Mouse (Mus musculus): ENCODE measurements around the gene Fgd2. TPM values are rescaled to one million over a fixed set of nuclear protein-coding genes. Genes with fewer than 3 reads are reported as not detected.
"Not testable (repeated sequence)": the region's sequence is repeated elsewhere in the genome, so short reads cannot be mapped to it uniquely, and the experiment has no call there.

The Fgd2 gene
- polyA plus RNA-seq, 1 experiment from 2014 or later: 4.9 TPM

DNA sequence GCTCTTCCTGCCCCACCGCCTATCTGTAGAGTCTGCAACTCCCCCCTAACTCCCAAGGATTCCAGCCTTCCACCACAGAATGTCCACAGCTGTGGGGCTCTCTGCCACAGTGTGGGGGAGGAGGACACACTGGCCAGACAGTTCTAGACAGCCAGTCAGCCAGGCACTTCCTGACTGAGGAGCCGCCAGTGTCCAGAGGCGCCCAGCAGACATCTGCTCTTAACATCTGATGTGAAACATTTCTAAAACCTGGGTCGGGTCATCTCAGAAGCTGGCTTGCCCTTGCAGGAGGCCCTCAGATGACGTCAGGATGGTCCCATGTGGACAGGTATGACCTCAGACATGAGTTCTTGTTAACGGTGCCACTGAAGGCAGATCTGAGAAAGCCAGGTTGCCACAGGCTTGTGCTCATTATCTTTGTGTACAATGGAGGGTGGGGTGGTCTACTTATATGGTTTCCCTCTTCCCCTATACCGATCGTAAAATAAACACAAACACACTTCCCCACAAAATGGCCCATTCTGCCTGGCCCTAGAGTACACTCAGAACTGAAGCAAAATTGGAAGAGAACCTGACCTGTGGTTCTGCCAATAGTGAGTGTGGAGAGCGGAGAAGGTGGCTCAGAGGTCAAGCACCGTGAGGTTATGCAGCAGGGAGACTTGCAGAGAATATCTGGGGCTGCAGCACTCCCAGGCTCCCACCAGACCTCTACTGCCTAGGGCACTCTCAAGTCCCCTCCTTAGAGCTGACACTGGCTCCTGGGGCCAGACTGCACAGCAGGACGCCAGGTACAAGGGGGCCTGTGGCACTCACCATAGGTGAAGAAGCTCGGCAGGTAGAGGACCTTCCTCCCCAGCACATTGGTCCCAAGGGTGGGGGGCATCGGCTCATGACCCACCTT, 18.5 kb upstream of the Fgd2 start:
- peak overlapping the region; percentile 70 for H3K9ac ChIP-seq (ENCODE audit: low read length)
- no peak overlapping the region for H3K4me3 ChIP-seq (ENCODE audit: low read length)
- peak overlapping the region; percentile 48 for H3K4me2 ChIP-seq (ENCODE audit: low read depth, low read length)
- peak overlapping the region; percentile 92 for H3K27ac ChIP-seq (ENCODE audit: low read length)
- 28% methylated on average over 13 of the region's 13 CpGs for WGBS
- H3K4me1 ChIP-seq (ENCODE audit: control insufficient read depth, insufficient read depth, low read length): peaks cover 55% of the 10 kb centered on the region
- no peaks in the 10 kb centered on the region for H3K9me3 ChIP-seq (replicated peaks; ENCODE audit: control insufficient read depth, low read length)
- peaks cover 40% of the 10 kb centered on the region for H3K36me3 ChIP-seq (ENCODE audit: control insufficient read depth, insufficient read depth)
- peak; percentile 67 for ATAC-seq (replicated peaks; ENCODE audit: extremely low read depth, insufficient read depth, low FRiP score)
- H3K27me3 ChIP-seq (ENCODE audit: control insufficient read depth, insufficient read depth, low read length): no peaks in the 10 kb centered on the region

DNA sequence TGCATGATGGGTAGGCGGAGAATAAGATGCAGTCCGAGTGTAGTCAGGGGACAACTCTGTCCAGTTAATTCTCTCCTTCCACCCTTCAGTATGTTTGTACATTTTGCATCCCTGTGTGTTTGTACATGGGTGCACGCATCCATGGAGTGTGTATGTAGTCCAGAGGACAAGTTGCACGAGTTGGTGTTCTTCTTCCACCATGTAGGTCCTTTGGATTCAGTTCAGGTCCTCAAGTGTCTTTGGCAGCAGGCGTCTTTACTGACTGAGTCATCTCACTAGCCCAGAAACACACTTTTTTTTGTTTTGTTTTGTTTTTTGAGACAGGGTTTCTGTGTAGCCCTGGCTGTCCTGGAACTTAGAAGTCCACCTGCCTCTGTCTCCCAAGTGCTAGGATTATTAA, 17.5 kb upstream of the Fgd2 start:
- Histone ChIP-seq H3K27ac (ENCODE audit: low read length) (peak overlapping the region; percentile 92; the same call in 1 of the 2 replicates), H3K36me3 (ENCODE audit: control insufficient read depth, insufficient read depth) (peaks cover 32% of the 10 kb centered on the region)
- 73% methylated on average over 5 of the region's 5 CpGs for WGBS

DNA sequence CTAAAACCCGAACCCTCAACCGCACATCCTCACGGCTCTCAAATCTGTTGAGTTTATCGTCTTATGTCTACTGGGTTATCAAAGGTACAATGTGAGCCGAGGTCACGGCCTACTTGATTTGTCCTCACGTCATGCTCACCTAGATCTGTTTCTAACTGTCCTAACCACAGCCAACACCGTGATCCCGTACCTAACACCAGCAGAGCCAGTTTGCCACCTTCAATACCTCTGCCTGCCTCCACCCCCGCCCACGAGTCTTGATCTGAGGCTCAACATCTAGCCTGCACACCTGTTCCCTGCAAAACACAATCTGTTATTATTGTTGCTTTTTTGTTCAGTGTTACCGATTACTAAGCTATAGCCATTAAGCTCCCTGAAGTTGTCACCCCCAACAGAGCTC, 15.4 kb upstream of the Fgd2 start:
- peaks cover 13% of the 10 kb centered on the region for H3K36me3 ChIP-seq (ENCODE audit: control insufficient read depth, insufficient read depth)
- no peak overlapping the region for H3K9ac ChIP-seq (ENCODE audit: low read length)
- H3K4me3 ChIP-seq (ENCODE audit: low read length): no peak overlapping the region
- H3K9me3 ChIP-seq (replicated peaks; ENCODE audit: control insufficient read depth, low read length): no peaks in the 10 kb centered on the region
- WGBS: 79% methylated on average over 12 of the region's 12 CpGs
- H3K27ac ChIP-seq (ENCODE audit: low read length): no peak overlapping the region
- ATAC-seq (replicated peaks; ENCODE audit: extremely low read depth, insufficient read depth, low FRiP score): no peak
- H3K4me1 ChIP-seq (ENCODE audit: control insufficient read depth, insufficient read depth, low read length): peaks cover 48% of the 10 kb centered on the region
- no peaks in the 10 kb centered on the region for H3K27me3 ChIP-seq (ENCODE audit: control insufficient read depth, insufficient read depth, low read length)
- peak overlapping the region; percentile 77; the same call in 1 of the 2 replicates for H3K4me2 ChIP-seq (ENCODE audit: low read depth, low read length)

More for the DNA sequence above, 17.5 kb upstream of the Fgd2 start:
- H3K4me1 ChIP-seq (ENCODE audit: control insufficient read depth, insufficient read depth, low read length): peaks cover 57% of the 10 kb centered on the region
- H3K9me3 ChIP-seq (replicated peaks; ENCODE audit: control insufficient read depth, low read length): no peaks in the 10 kb centered on the region
- no peak overlapping the region for H3K9ac ChIP-seq (ENCODE audit: low read length)
- no peak overlapping the region for H3K4me3 ChIP-seq (ENCODE audit: low read length)
- ATAC-seq (replicated peaks; ENCODE audit: extremely low read depth, insufficient read depth, low FRiP score): no peak
- H3K27me3 ChIP-seq (ENCODE audit: control insufficient read depth, insufficient read depth, low read length): no peaks in the 10 kb centered on the region
- no peak overlapping the region for H3K4me2 ChIP-seq (ENCODE audit: low read depth, low read length)

DNA sequence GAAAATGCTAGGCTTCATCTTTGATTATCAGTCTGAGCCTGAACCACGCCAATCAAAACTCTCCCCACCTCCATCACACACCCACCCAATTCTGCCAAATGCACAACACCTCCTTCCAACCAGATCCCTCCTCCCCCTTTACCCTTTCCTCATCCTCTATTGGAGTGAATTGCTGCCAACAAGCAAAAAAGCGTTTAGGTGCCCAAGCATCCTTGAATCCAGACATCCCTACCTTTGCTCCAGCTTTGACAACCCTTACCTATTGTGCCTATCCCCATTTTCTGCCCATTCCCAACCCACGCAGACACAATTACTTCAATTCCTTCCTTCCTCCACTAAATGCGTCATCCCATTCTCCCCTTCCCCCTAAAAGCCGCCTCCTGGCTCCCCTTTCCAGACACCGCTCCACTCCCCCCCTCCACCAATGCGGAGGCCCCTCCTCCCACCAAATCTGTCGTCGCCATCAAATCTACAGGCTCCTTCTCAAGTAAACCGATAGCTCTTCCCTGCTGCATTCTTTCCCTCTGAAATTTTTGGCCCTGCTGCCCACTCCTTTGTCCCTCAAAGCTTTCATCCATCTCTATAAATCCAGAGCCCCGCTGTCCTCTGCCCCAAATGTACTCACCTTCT, 14.1 kb upstream of the Fgd2 start:
- Histone ChIP-seq H3K27me3 (ENCODE audit: control insufficient read depth, insufficient read depth, low read length) (no peaks in the 10 kb centered on the region), H3K4me1 (ENCODE audit: control insufficient read depth, insufficient read depth, low read length) (peaks cover 36% of the 10 kb centered on the region), H3K9ac (ENCODE audit: low read length) (peak overlapping the region; percentile 87), H3K36me3 (ENCODE audit: control insufficient read depth, insufficient read depth) (peaks cover 9% of the 10 kb centered on the region), H3K9me3 (replicated peaks; ENCODE audit: control insufficient read depth, low read length) (no peaks in the 10 kb centered on the region), H3K4me3 (ENCODE audit: low read length) (peak overlapping the region; percentile 70), H3K4me2 (ENCODE audit: low read depth, low read length) (peak overlapping the region; percentile 77), H3K27ac (ENCODE audit: low read length) (peak overlapping the region; percentile 88)
- 4% methylated on average over 11 of the region's 11 CpGs for WGBS
- ATAC-seq (replicated peaks; ENCODE audit: extremely low read depth, insufficient read depth, low FRiP score): no peak

DNA sequence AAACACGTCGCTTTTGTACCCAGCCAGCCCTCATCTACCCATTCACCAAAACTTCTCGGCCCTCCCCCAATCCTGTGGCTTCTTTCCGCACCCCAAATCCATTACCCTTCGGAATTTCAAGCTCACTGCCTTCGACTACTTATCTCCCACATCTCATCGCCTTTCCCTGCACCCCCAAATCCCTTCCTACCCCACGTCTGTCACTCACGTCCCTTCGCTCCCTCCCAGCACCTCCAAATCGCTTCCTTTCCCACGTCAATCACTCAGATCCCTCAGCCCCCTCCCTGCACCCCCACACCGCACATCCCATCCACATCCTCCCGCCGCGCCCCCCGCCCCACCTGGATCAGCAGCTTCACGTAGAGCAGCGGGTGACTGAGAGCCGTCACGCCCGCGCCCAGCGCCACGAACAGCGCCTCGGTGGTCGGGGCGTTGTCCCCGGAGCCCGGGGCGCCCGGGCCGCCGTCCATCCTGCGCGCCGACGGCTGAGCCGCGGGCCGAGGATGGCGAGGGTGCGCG, 13.5 kb upstream of the Fgd2 start:
- H3K4me3 ChIP-seq (ENCODE audit: low read length): peak overlapping the region; percentile 70
- H3K4me2 ChIP-seq (ENCODE audit: low read depth, low read length): peak overlapping the region; percentile 77
- H3K27ac ChIP-seq (ENCODE audit: low read length): peak overlapping the region; percentile 88
- peaks cover 9% of the 10 kb centered on the region for H3K36me3 ChIP-seq (ENCODE audit: control insufficient read depth, insufficient read depth)
- peak; percentile 5 for ATAC-seq (replicated peaks; ENCODE audit: extremely low read depth, insufficient read depth, low FRiP score)
- peak overlapping the region; percentile 87 for H3K9ac ChIP-seq (ENCODE audit: low read length)
- H3K9me3 ChIP-seq (replicated peaks; ENCODE audit: control insufficient read depth, low read length): no peaks in the 10 kb centered on the region
- H3K4me1 ChIP-seq (ENCODE audit: control insufficient read depth, insufficient read depth, low read length): peaks cover 31% of the 10 kb centered on the region
- WGBS: under 1% methylated on average over 45 of the region's 45 CpGs
- H3K27me3 ChIP-seq (ENCODE audit: control insufficient read depth, insufficient read depth, low read length): no peaks in the 10 kb centered on the region

DNA sequence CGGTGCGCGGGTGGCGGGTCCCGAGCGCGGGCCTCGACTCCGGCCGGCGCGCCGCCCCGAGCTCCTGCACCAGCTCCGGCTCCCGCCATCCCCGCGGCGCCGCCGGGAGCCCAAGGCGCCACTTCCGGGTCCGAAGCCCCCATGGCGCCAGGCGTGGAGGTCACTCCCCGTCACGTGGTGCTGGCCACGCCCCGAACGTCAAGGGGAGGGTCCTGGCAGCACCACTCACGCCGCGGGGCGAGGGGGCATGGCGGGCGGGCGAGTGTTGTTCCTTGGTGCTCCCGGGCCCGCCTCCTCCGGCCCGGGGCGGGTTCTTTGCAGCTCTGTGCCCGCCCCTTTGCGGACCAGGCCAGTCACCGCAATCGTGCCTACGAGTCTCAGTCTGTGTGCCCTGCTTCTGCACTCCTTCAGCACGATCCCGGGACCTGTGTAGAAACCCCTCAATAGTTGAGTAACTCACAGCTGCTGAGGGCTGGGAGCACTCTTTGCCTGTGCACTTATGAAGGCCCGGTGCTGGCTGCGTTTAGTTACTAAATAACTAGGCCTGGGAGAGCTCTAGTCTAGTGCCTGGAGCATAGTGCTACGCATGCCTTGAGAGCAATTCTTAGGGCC, 13.0 kb upstream of the Fgd2 start, which contains the start of gene Mtch1:
Gene Mtch1, minus strand, starts transcription at position 290 of the 612 bp plus-strand sequence.
- WGBS: under 1% methylated on average over 53 of the region's 53 CpGs
- peak within 1 kb of the TSS; percentile 87 for H3K9ac ChIP-seq (ENCODE audit: low read length)
- H3K4me3 ChIP-seq (ENCODE audit: low read length): peak within 1 kb of the TSS; percentile 70
- no peaks in the 10 kb centered on the region for H3K27me3 ChIP-seq (ENCODE audit: control insufficient read depth, insufficient read depth, low read length)
- no peaks in the 10 kb centered on the region for H3K9me3 ChIP-seq (replicated peaks; ENCODE audit: control insufficient read depth, low read length)
- peaks cover 9% of the 10 kb centered on the region for H3K36me3 ChIP-seq (ENCODE audit: control insufficient read depth, insufficient read depth)
- ATAC-seq (replicated peaks; ENCODE audit: extremely low read depth, insufficient read depth, low FRiP score): peak; percentile 97
- peak within 1 kb of the TSS; percentile 77 for H3K4me2 ChIP-seq (ENCODE audit: low read depth, low read length)
- H3K27ac ChIP-seq (ENCODE audit: low read length): peak within 1 kb of the TSS; percentile 88
- peaks cover 25% of the 10 kb centered on the region for H3K4me1 ChIP-seq (ENCODE audit: control insufficient read depth, insufficient read depth, low read length)

DNA sequence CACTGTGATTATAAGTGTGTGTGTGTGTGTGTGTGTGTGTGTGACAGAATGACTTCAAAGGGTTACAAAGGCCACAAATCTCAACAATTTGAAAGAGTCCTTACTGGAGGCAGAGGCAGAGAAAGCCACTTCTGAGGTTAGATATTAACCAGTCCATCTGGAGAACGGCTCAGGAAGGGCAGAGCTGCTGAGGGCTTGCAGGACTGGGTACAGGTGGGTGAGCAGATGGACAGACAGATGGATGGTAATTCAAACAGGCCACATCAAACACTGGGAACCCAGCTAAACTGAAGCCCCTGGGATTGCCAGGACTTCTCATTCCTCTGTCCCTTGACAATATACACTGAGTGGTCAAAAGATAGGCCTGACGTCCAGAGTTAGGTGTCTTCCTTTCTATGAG, 11.7 kb upstream of the Fgd2 start:
- H3K4me2 ChIP-seq (ENCODE audit: low read depth, low read length): no peak overlapping the region
- H3K27me3 ChIP-seq (ENCODE audit: control insufficient read depth, insufficient read depth, low read length): no peaks in the 10 kb centered on the region
- H3K9me3 ChIP-seq (replicated peaks; ENCODE audit: control insufficient read depth, low read length): no peaks in the 10 kb centered on the region
- H3K27ac ChIP-seq (ENCODE audit: low read length): no peak overlapping the region
- peaks cover 21% of the 10 kb centered on the region for H3K4me1 ChIP-seq (ENCODE audit: control insufficient read depth, insufficient read depth, low read length)
- ATAC-seq (replicated peaks; ENCODE audit: extremely low read depth, insufficient read depth, low FRiP score): no peak
- WGBS: 73% methylated on average over 2 of the region's 2 CpGs
- H3K36me3 ChIP-seq (ENCODE audit: control insufficient read depth, insufficient read depth): peaks cover 3% of the 10 kb centered on the region; the same call in 1 of the 2 replicates
- no peak overlapping the region for H3K4me3 ChIP-seq (ENCODE audit: low read length)
- H3K9ac ChIP-seq (ENCODE audit: low read length): no peak overlapping the region

DNA sequence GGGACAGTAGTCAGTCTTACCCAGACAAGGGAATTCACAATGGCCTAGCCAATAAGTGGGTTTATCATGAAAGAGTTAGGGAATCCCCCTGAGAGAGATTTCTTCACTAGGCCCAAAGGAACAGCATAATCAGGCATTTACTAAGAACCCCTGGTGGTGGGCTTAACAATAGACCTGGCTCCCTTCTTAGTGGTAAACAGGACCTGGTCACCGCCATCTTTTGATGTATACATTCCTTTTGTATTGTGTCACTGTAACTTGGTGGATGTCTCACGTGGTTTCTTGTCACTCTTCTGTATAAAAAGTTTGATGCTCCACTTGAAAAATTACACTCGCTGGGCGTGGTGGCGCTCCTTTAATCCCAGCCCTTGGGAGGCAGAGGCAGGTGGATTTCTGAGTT, 9.7 kb upstream of the Fgd2 start:
- H3K4me3 ChIP-seq (ENCODE audit: low read length); ATAC-seq (replicated peaks; ENCODE audit: extremely low read depth, insufficient read depth, low FRiP score); H3K27me3 ChIP-seq (ENCODE audit: control insufficient read depth, insufficient read depth, low read length); H3K4me2 ChIP-seq (ENCODE audit: low read depth, low read length); H3K36me3 ChIP-seq (ENCODE audit: control insufficient read depth, insufficient read depth); H3K9ac ChIP-seq (ENCODE audit: low read length); H3K9me3 ChIP-seq (replicated peaks; ENCODE audit: control insufficient read depth, low read length); H3K27ac ChIP-seq (ENCODE audit: low read length): not testable (repeated sequence)
- WGBS: 76% methylated on average over 5 of the region's 5 CpGs
- peaks cover 18% of the 10 kb centered on the region for H3K4me1 ChIP-seq (ENCODE audit: control insufficient read depth, insufficient read depth, low read length)
